Mouse (Mus musculus) C2C12 (cell line): Measurements from ENCODE around the gene Gad1.

Experiments
- CEBPB ChIP-seq: IDR thresholded peaks from one replicate; pipeline ENCODE4 v1.6.1; 2011; ENCODE audit warnings: low read depth, mild to moderate bottlenecking, control low read depth, moderate library complexity
- CTCF ChIP-seq: IDR thresholded peaks from one replicate; pipeline ENCODE4 v1.5.1; 2011; ENCODE audit not compliant: control insufficient read depth, insufficient read depth, insufficient read length
- FOSL1 ChIP-seq: IDR thresholded peaks from one replicate; pipeline ENCODE4 v1.8.0; 2011; ENCODE audit warnings: mild to moderate bottlenecking, low read length; ENCODE audit not compliant: poor library complexity, insufficient read depth, severe bottlenecking
- MAX ChIP-seq: IDR thresholded peaks from one replicate; pipeline ENCODE4 v1.6.1; 2011; ENCODE audit warnings: mild to moderate bottlenecking, control low read depth
- MYOD1 ChIP-seq: IDR thresholded peaks from one replicate; pipeline ENCODE4 v1.6.1; 2011; ENCODE audit warnings: low read depth; ENCODE audit not compliant: control insufficient read depth, insufficient read length
- MYOG ChIP-seq: IDR thresholded peaks from one replicate; pipeline ENCODE4 v1.6.1; 2011; ENCODE audit not compliant: control insufficient read depth, insufficient read length; ENCODE audit errors: extremely low read depth
- USF1 ChIP-seq: IDR thresholded peaks from one replicate; pipeline ENCODE4 v1.6.1; 2011; ENCODE audit warnings: low read depth, mild to moderate bottlenecking, control low read depth, moderate library complexity

DNA sequence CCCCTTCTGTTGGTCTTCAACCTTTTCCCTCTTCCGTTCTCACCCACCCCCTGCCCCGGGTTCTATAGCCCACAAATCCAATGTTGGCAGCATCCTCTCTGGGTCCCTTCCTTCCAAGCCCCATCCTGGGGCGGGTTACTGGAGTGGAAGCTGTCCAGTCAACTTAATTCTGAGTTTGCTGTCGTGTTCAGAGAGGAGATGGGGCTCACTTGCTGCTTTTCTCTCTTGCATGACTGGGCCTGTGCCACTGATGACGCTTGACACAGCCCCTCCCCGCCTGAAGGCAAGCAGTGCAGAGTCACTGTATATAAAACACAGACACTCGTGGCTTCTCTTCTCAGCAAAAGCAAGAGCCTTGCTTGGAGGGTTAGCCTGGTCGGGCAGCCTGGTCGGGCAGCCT lies 19.4 kb downstream of the Gad1 start:
- TF ChIP-seq MYOG = no peak
- TF ChIP-seq USF1 = no peak
- TF ChIP-seq CTCF = no peak
- no peak for TF ChIP-seq MYOD1
- no peak for TF ChIP-seq CEBPB
- TF ChIP-seq MAX = no peak
- no peak for TF ChIP-seq FOSL1
